Mouse (Mus musculus): Measurements from ENCODE around the gene Tmbim7.
A peak's percentile ranks its signal among the peaks of the same experiment; 100 is the strongest.
"Not testable (repeated sequence)": the region's sequence is repeated elsewhere in the genome, so short reads cannot be mapped to it uniquely, and the experiment has no call there.

Gene Tmbim7

GRCm38 (mm10) chr5:3650881-3651280, at the start of gene Tmbim7:
Gene Tmbim7 (plus strand): TSS chr5:3651181.
- no peak for DNase-seq (ENCODE audit: low read depth, low spot score)

GRCm38 (mm10) chr5:3607114-3607513, 43.9 kb upstream of the Tmbim7 start:
- no peak for DNase-seq (ENCODE audit: low read depth, low spot score)

DNA sequence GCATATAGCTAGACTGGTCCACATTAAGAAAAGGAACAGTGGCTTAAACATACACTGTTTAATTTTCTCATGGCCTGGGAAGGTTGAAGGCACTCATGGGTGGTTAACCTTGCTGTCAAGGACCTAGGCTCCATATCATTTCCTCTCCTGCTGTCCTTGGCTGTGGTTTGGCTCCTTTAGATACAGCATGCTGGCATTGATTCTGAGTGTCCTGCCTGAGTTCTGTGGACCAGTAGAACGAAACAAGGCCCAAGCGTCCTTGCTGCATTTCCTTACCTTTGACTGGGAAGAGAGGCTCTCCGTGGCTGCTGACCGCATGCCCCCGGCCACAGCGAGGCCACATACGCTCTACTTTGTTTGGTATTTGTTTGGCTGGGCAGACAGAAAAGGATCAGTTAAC, 41.7 kb upstream of the Tmbim7 start:
- no peak for DNase-seq (ENCODE audit: low read depth, low spot score)

DNA sequence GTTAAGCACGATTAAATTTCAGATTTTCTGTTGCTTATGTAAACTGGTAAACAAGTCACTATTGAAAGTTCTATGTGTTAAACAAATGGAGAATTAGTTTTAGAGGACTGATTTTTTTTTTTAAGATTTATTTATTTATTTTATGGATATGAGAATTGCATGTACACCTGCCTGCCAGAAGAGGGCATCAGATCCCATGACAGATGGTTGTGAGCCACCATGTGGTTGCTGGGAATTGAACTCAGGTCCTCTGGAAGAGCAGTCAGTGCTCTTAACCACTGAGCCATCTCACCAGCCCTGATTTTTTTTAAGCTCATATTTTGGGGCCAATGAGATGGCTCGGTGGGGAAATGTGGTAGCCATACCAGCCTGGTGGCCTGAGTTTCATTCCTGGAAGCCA, 39.1 kb upstream of the Tmbim7 start:
- DNase-seq (ENCODE audit: low read depth, low spot score), result not testable (repeated sequence)

DNA sequence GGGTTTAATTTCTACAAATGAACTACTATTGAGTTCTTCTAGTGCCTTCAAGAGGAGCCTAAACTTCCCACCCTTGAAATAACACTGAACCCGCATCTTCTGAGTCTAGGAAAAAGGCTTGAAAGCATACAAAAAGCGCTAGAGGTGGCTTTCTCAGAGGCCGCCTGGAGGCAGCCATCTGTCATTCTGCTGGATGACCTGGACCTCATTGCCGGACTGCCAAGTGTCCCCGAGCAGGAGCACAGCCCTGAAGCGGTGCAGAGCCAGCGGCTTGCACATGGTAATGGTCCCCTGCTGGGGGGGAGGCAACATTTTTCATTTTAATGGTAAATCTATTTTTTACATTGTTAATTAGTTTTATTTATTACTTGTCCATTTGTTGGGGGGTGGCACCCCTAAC, 30.5 kb upstream of the Tmbim7 start:
- DNase-seq (ENCODE audit: low read depth, low spot score), result peak; percentile 79

DNA sequence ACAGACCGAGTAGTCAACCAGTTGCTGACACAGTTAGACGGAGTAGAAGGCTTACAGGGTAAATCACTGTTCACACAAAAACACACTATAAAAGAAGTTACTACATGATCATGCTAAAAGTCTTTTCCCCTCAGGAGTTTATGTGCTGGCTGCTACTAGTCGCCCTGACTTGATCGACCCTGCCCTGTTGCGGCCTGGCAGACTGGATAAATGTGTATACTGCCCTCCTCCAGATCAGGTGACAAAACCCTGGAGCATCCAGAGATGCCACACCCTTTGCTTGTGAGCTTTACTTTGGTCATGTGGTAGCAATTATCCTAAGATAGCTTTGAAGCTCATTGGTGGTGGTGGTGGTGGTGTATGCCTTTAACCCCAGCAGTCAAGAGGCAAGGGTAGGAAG, 20.9 kb upstream of the Tmbim7 start:
- no peak for DNase-seq (ENCODE audit: low read depth, low spot score)

DNA sequence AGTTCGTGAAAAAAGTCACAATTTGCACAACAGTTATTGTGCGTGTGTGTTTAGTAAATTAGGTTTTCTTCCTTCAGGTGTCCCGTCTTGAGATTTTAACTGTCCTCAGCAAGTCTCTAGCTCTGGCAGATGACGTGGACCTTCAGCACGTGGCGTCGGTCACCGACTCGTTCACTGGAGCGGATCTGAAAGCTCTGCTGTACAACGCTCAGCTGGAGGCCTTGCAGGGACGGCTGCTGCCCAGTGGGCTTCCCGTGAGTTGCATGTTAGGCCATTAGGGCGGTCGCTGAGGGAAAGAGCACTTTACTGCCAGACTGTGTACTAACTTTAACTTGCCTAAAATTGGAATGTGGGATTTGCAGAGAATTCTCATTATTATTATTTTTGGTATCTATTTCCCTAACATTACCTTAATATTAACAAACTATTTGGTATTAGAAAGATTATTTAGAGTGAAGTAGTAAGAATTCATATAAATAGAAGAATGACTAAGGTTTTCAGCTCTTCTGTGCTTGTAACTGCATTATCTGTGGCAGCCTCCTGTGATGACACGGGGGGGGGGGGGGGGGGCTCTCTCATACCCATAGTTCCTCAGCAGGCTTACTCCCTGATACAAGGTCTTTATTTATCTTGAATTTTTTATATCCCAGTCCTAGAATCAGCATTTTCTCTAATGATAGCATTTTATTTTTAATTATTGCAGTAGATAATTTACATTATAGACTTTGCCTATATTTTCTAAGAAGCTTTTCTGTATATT, 19.3 kb upstream of the Tmbim7 start:
- DNase-seq (ENCODE audit: low read depth, low spot score), result no peak

GRCm38 (mm10) chr5:3632285-3632684, 18.7 kb upstream of the Tmbim7 start:
- DNase-seq (ENCODE audit: low read depth, low spot score), result no peak

GRCm38 (mm10) chr5:3633315-3633714, 17.7 kb upstream of the Tmbim7 start:
- no peak for DNase-seq (ENCODE audit: low read depth, low spot score)

- DNase-seq (ENCODE audit: low read depth, low spot score), result no peak
Observed at GRCm38 (mm10) chr5:3633951-3634350, 17.0 kb upstream of the Tmbim7 start.

DNA sequence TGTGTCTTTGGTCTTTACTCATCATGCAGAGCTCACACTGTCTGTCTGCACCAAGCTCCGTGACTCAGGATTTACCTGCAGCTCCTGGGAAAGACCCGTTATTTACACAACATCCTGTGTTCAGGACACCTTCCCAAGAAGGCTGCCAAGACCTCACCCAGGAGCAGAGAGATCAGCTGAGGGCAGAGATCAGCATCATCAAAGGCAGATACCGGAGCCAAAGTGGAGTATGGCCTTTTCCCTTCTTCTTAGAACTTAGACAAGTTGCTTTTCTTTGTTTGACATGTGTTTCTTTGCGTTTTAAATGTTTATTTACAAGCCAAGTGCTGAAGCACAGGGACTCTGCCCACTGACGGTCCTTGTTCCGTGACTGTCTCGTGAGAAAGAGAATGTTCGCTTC, 15.7 kb upstream of the Tmbim7 start:
- DNase-seq (ENCODE audit: low read depth, low spot score), result no peak

- DNase-seq (ENCODE audit: low read depth, low spot score), result no peak
Observed at GRCm38 (mm10) chr5:3644621-3645020, 6.4 kb upstream of the Tmbim7 start.

DNA sequence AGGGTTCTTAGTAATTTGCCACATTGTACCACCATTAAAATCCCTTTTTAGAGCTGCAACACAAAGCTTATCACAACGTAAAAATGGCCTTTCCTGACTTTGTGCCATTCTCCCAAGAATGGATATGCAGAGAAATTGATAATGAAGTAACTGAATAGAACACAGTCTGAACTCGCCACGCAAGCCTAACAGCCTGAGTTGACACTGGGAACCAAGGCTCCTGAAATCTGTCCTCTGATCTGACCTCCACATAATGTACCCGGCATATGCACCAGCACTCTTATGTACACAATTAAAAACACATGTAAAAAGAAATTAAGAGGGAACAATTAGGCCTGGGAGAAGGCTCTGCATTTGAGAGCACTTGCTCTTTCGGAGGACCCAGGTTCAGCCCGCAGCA, 5.7 kb upstream of the Tmbim7 start:
- no peak for DNase-seq (ENCODE audit: low read depth, low spot score)

DNA sequence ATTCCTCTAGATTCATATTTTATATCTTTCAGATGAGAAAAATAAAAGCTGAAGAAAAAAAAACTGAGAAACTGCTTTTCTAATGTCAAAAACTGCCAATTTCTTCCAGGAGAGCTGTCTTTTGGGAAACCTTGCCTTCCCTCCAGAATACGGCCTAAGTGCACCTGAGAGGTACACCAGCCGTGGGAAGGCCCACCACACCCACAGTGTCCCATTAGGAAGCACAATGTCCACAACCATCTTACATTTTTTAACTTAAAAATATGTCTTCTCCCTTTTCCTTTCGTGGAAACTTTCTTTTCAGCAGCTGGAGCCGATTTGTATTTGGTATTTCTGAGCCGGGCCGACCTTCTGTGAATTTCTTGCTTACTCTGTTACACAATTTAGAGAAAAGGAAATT, 4.4 kb upstream of the Tmbim7 start:
- DNase-seq (ENCODE audit: low read depth, low spot score), result no peak

DNA sequence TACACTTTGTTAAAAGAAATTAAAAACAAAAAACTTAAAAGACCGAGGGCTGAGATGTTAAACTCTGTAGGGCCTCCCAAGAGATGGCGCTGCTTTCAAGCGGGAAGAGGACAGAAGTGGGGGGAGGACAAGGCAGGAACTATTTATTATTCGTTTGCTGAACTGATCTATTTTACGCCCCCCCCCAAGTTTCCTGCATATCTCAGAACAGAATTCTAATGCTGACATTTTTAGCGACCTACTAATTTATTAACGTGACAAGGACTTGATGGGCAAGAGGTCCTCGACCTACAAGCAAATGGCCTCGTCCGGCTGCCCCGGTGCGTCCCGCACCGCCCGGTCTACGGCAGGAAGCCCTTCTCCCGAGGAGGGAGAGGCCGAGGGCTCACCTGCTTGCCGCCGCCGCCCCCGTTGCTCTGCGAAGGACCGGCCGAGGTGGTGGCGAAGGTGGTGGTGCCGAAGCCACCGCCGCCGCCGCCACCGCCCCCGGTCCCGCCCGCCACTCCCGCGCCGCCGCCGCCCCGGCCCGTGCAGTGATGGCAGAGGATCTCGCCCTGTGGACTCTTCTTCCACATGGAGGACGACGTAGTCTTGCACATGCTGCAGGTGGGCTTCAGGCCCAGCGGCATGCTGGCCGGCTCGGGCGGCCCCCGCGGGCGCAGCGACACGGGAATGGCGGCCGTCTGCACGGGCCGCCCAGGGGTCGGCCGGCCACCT, 3.8 kb upstream of the Tmbim7 start:
- DNase-seq (ENCODE audit: low read depth, low spot score), result peak; percentile 85

DNA sequence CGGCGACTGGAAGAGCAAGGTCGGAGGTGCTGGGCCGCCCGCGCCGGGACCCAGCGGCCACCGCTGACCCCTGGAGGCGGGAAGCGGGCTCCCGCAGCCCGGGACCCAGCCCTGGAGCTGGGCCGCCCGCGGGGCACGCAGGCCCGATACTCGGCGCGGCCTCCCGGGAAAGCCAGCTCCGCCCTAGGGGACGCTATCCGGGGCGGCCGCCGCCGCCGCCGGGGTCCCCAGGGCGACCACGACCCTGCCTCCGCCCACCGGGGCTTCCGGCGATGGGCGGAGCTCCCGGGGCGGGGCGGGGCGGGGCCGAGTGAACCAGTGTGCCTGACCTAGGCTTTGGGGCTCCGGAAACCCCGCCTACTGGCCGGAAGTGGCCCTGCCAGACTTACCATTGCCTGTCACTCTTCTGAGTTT, 3.3 kb upstream of the Tmbim7 start:
- peak; percentile 95 for DNase-seq (ENCODE audit: low read depth, low spot score)

DNA sequence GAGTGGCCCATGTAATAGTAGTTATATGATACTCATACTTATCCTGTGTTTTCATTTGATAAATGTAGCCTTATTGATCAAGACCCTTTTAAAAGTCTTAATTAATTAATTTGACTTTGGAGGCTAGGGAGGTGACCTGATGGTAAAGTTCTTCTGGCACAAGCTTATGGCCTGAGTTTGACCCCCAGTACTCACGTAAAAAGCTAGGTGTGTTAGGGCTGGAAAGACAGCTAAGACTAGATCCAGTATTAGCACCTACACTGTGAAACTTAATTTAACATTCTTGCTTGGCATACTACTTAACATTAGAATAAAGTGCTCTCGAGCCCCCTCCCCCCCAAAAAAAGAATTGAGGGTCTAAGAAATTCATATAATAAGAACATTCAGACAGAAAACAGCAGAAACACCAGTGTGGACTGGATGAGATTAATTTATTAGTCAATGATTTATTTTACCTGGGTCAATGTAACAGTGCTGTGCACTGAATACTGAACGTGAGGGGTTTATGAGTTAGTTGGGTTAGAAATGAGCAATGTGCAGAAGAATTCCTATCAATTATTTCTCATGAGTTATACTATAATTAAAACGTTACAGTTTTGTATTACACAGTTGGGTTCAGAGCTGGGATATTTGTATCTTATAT, 2.7 kb upstream of the Tmbim7 start:
- no peak for DNase-seq (ENCODE audit: low read depth, low spot score)

GRCm38 (mm10) chr5:3648849-3649210, 2.2 kb upstream of the Tmbim7 start:
- DNase-seq (ENCODE audit: low read depth, low spot score), result no peak

GRCm38 (mm10) chr5:3651621-3652020, 640 bp downstream of the Tmbim7 start:
- DNase-seq (ENCODE audit: low read depth, low spot score), result no peak

GRCm38 (mm10) chr5:3652903-3653575, 2.1 kb downstream of the Tmbim7 start:
- not testable (repeated sequence) for DNase-seq (ENCODE audit: low read depth, low spot score)

DNA sequence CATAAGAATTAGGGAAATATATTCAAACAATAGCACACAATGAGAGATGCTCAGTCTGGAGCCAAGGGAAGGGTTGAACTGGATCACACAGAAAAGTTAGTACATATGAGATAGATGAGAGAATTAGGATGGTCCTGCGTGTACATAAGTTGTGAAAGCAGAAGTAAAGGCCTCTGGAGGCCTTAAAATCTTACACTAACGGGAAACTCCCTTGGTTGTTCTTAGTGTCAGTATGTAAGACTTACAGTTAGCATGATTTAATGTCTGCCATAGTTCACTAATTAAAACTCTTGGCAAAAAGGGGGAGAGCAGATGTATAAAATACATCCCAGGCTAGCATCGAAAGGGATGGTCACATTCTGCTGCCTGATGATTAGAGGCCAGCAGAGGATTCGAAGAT, 2.8 kb downstream of the Tmbim7 start:
- no peak for DNase-seq (ENCODE audit: low read depth, low spot score)

DNA sequence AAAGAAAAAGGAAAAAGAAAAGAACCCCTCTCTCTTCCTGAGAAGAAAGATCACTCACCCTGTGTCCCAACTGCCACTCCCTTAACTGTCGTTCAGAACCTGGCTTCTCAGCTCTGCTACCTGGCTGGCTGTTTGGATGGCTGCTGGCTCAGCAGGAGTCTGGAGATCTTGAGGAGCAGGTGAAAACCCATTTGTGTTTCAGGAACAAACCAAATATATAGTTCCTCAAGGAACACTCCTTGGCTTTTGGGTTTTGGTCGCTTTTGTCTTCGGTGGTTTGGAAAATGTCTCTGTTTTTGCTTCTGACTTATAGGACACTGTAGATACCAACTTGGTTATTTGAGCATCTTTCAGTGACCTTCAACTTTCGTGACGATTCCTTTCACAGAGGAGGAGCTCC, 6.1 kb downstream of the Tmbim7 start, which contains the start of gene Gatad1:
Gene Gatad1 (minus strand): TSS at position 101 of the 400 bp plus-strand sequence.
- DNase-seq (ENCODE audit: low read depth, low spot score), result no peak

Data from brain, adult 2 months (tissue).